8 mouse cellular contexts compared by ENCODE assay signal in genomic region chr9:69290881-69291450, GRCm38 (mm10).
DNase-seq lines count a peak whose midpoint lies in the region; ATAC-seq lines count a peak whose summit lies in the region.

No protein-coding gene starts in this region.

- peak overlapping the region; percentile 77 for H3K4me3 ChIP-seq in heart, embryonic 11.5 days (ENCODE audit: low read depth, low read length)
- peak overlapping the region; percentile 78 for H3K4me3 ChIP-seq in kidney, embryonic 15.5 days (replicated peaks)

- peak overlapping the region; percentile 97 for H3K4me2 ChIP-seq in heart, embryonic 11.5 days
- peak overlapping the region; percentile 97 for H3K4me2 ChIP-seq in kidney, embryonic 15.5 days

- H3K4me1 ChIP-seq in heart, embryonic 11.5 days (ENCODE audit: control insufficient read depth, insufficient read depth, low read length): 0 out of 2 replicates have a peak, but pooled peaks cover 5% of the 10 kb centered on the region
- H3K4me1 ChIP-seq in kidney, embryonic 15.5 days: peaks cover 26% of the 10 kb centered on the region

- ATAC-seq in heart, embryonic 11.5 days (replicated peaks; ENCODE audit: insufficient number of reproducible peaks, low FRiP score, low TSS enrichment): 0 out of 2 replicates have a peak, but pooled peaks have one; percentile 20
- ATAC-seq in kidney, embryonic 15.5 days (replicated peaks; ENCODE audit: low FRiP score): no peak

- H3K9me3 ChIP-seq in heart, embryonic 11.5 days (replicated peaks; ENCODE audit: control insufficient read depth, low read length): no peaks in the 10 kb centered on the region
- H3K9me3 ChIP-seq in kidney, embryonic 15.5 days (replicated peaks): no peaks in the 10 kb centered on the region

- H3K9ac ChIP-seq in heart, embryonic 11.5 days (ENCODE audit: low read depth, low read length): peak overlapping the region; percentile 81
- peak overlapping the region; percentile 65 for H3K9ac ChIP-seq in kidney, embryonic 15.5 days

- H3K27me3 ChIP-seq in heart, embryonic 11.5 days (ENCODE audit: control insufficient read depth, insufficient read depth, low read length): peaks cover 13% of the 10 kb centered on the region
- peaks cover 28% of the 10 kb centered on the region for H3K27me3 ChIP-seq in kidney, embryonic 15.5 days

- H3K36me3 ChIP-seq in heart, embryonic 11.5 days (ENCODE audit: control insufficient read depth, insufficient read depth, low read length): no peaks in the 10 kb centered on the region
- no peaks in the 10 kb centered on the region for H3K36me3 ChIP-seq in kidney, embryonic 15.5 days

- WGBS in heart, embryonic 11.5 days (ENCODE audit: insufficient replicate concordance): under 1% methylated on average over 28 of the region's 29 CpGs
- WGBS in kidney, embryonic 15.5 days: 1% methylated on average over 29 of the region's 29 CpGs

- peak; percentile 13 for DNase-seq in ovary, adult 18-20 months (ENCODE audit: low spot score)
- DNase-seq in ovary, postnatal 14 days (ENCODE audit: low spot score): no peak
- DNase-seq in cerebellum, postnatal 14 days: peak; percentile 50 to 73
- peak; percentile 10 for DNase-seq in lung, postnatal 36 days
- DNase-seq in right cerebral cortex, postnatal 4 days: peak; percentile 18
- no peak for DNase-seq in spleen, postnatal 14 days (ENCODE audit: low spot score in 2 of 2)

- H3K27ac ChIP-seq in heart, embryonic 11.5 days (ENCODE audit: low read depth, low read length): no peak overlapping the region
- H3K27ac ChIP-seq in kidney, embryonic 15.5 days: no peak overlapping the region

Comparison
In these comparisons a context has a peak if more than half of its experiments do, and no peak if none do; other contexts are left out.
1. DNase-seq: peak in ovary, adult 18-20 months (single experiment), cerebellum, postnatal 14 days (2 of 2), lung, postnatal 36 days (single experiment) and right cerebral cortex, postnatal 4 days (single experiment); none in ovary, postnatal 14 days (single experiment) and spleen, postnatal 14 days (0 of 2).